Mouse (Mus musculus) neural tube, embryonic 14.5 days (tissue): Measurements from ENCODE around the gene Otof. TPM values are rescaled to one million over a fixed set of nuclear protein-coding genes. Genes with fewer than 3 reads are reported as not detected.

ENCODE experiments used
- ATAC-seq: fragments of 200-750 bp; cut with Nextera tagmentation; 2 replicates; pipeline ENCODE4 v1.8.0; 2017; ENCODE audit warnings: low read depth, mild to moderate bottlenecking, moderate TSS enrichment, moderate library complexity
- H3K27ac ChIP-seq: fragments of 300-500 bp; sonication (generic); 2 replicates; pipeline ENCODE4 v1.5.1; 2014; ENCODE audit warnings: low read depth, mild to moderate bottlenecking, control low read depth, low read length, moderate library complexity, mixed read lengths
- H3K27me3 ChIP-seq: fragments of 300-500 bp; sonication (generic); 2 replicates; pipeline ENCODE4 v1.6.1; 2014; ENCODE audit warnings: low read length; ENCODE audit not compliant: control insufficient read depth, insufficient read depth
- H3K36me3 ChIP-seq: fragments of 300-500 bp; sonication (generic); 2 replicates; pipeline ENCODE4 v1.6.1; 2014; ENCODE audit warnings: low read length, mixed read lengths; ENCODE audit not compliant: control insufficient read depth, insufficient read depth
- H3K4me1 ChIP-seq: fragments of 300-500 bp; sonication (generic); 2 replicates; pipeline ENCODE4 v1.6.1; 2014; ENCODE audit warnings: low read length; ENCODE audit not compliant: control insufficient read depth, insufficient read depth
- H3K4me2 ChIP-seq: fragments of 300-500 bp; sonication (generic); 2 replicates; pipeline ENCODE4 v1.6.1; 2014; ENCODE audit warnings: mild to moderate bottlenecking, low read depth, low read length, control low read depth
- H3K4me3 ChIP-seq: fragments of 300-500 bp; sonication (generic); 2 replicates; pipeline ENCODE4 v1.5.1; 2014; ENCODE audit warnings: low read depth, low read length, control low read depth, mixed read lengths
- H3K9ac ChIP-seq: fragments of 300-500 bp; sonication (generic); replicated peaks from 2 replicates; pipeline ENCODE4 v1.6.1; 2014; ENCODE audit warnings: low read depth, mild to moderate bottlenecking, control low read depth, low read length, mixed read lengths
- H3K9me3 ChIP-seq: fragments of 300-500 bp; sonication (generic); 2 replicates; pipeline ENCODE4 v1.6.1; 2016; ENCODE audit warnings: low read length; ENCODE audit not compliant: control insufficient read depth
- WGBS: fragments of 180-500 bp; shearing (Covaris S2); extraction: QIAGEN DNeasy Blood & Tissue Kit; methylation state at CpG from one replicate; pipeline ENCODE4 v1.1.7; 2014; 5-methylcytosine and 5-hydroxymethylcytosine counted together
- polyA plus RNA-seq: library from polyadenylated mRNA; unstranded; fragments of >200 nt; fragmentation: Nextera tagmentation; extraction: Ambion mirVana; gene quantifications from 2 replicates; pipeline ENCODE4 v1.2.1, GENCODE M21; 2014

Gene Otof
- polyA plus RNA-seq, 1 experiment from 2014 or later = 5.8 TPM

- H3K4me3 ChIP-seq = no peak overlapping the region
- 56% methylated on average over 13 of the region's 13 CpGs for WGBS
- no peak overlapping the region for H3K4me2 ChIP-seq
- no peak overlapping the region for H3K9ac ChIP-seq
- peak overlapping the region; percentile 17; the same call in 1 of the 2 replicates for H3K27ac ChIP-seq
- H3K9me3 ChIP-seq = no peaks in the 10 kb centered on the region
- ATAC-seq = peak; percentile 51; the same call in 1 of the 2 replicates
- no peaks in the 10 kb centered on the region for H3K36me3 ChIP-seq
- no peaks in the 10 kb centered on the region for H3K27me3 ChIP-seq
- H3K4me1 ChIP-seq = no peaks in the 10 kb centered on the region
These were observed 17.3 kb downstream of the Otof start for GRCm38 (mm10) chr5:30444327-30444895.

GRCm38 (mm10) chr5:30442196-30442595 lies 19.5 kb downstream of the Otof start:
- 77% methylated on average over 5 of the region's 5 CpGs for WGBS
- no peak overlapping the region for H3K4me2 ChIP-seq
- H3K27ac ChIP-seq = no peak overlapping the region
- H3K36me3 ChIP-seq = no peaks in the 10 kb centered on the region
- H3K4me1 ChIP-seq = no peaks in the 10 kb centered on the region
- ATAC-seq = no peak; the same call in 1 of the 2 replicates
- H3K4me3 ChIP-seq = no peak overlapping the region
- no peaks in the 10 kb centered on the region for H3K27me3 ChIP-seq
- no peaks in the 10 kb centered on the region for H3K9me3 ChIP-seq
- H3K9ac ChIP-seq = no peak overlapping the region

GRCm38 (mm10) chr5:30440308-30440906 lies 21.3 kb downstream of the Otof start:
- H3K4me1 ChIP-seq = no peaks in the 10 kb centered on the region
- no peaks in the 10 kb centered on the region for H3K36me3 ChIP-seq
- H3K9ac ChIP-seq = no peak overlapping the region
- H3K9me3 ChIP-seq = no peaks in the 10 kb centered on the region
- H3K4me2 ChIP-seq = no peak overlapping the region
- no peak overlapping the region for H3K4me3 ChIP-seq
- WGBS = 91% methylated on average over 8 of the region's 8 CpGs
- H3K27me3 ChIP-seq = no peaks in the 10 kb centered on the region
- ATAC-seq = no peak
- no peak overlapping the region for H3K27ac ChIP-seq

GRCm38 (mm10) chr5:30438931-30439330 lies 22.8 kb downstream of the Otof start:
- Histone ChIP-seq H3K9me3 (no peaks in the 10 kb centered on the region), H3K27ac (no peak overlapping the region), H3K4me2 (no peak overlapping the region), H3K4me3 (no peak overlapping the region), H3K36me3 (no peaks in the 10 kb centered on the region), H3K9ac (no peak overlapping the region), H3K4me1 (no peaks in the 10 kb centered on the region), H3K27me3 (no peaks in the 10 kb centered on the region)
- WGBS = 50% methylated on average over 2 of the region's 2 CpGs
- no peak for ATAC-seq

- H3K36me3 ChIP-seq = no peaks in the 10 kb centered on the region
- no peak for ATAC-seq
- no peak overlapping the region for H3K27ac ChIP-seq
- H3K4me1 ChIP-seq = no peaks in the 10 kb centered on the region
- H3K27me3 ChIP-seq = no peaks in the 10 kb centered on the region
- no peak overlapping the region for H3K4me2 ChIP-seq
- no peak overlapping the region for H3K9ac ChIP-seq
- 78% methylated on average over 6 of the region's 6 CpGs for WGBS
- H3K4me3 ChIP-seq = no peak overlapping the region
- no peaks in the 10 kb centered on the region for H3K9me3 ChIP-seq
These were observed 34.3 kb downstream of the Otof start for GRCm38 (mm10) chr5:30427406-30427805.

GRCm38 (mm10) chr5:30423572-30424244 lies 38.0 kb downstream of the Otof start:
- no peak overlapping the region for H3K4me3 ChIP-seq
- H3K4me2 ChIP-seq = no peak overlapping the region
- ATAC-seq = peak; percentile 72; the same call in 1 of the 2 replicates
- no peaks in the 10 kb centered on the region for H3K27me3 ChIP-seq
- H3K27ac ChIP-seq = no peak overlapping the region
- H3K4me1 ChIP-seq = no peaks in the 10 kb centered on the region
- no peak overlapping the region; the same call in 1 of the 2 replicates for H3K9ac ChIP-seq
- no peaks in the 10 kb centered on the region for H3K36me3 ChIP-seq
- 27% methylated on average over 8 of the region's 8 CpGs for WGBS
- H3K9me3 ChIP-seq = no peaks in the 10 kb centered on the region

GRCm38 (mm10) chr5:30423121-30423520 lies 38.6 kb downstream of the Otof start:
- Histone ChIP-seq H3K36me3 (no peaks in the 10 kb centered on the region), H3K27me3 (no peaks in the 10 kb centered on the region), H3K9me3 (no peaks in the 10 kb centered on the region), H3K4me1 (no peaks in the 10 kb centered on the region), H3K9ac (no peak overlapping the region; the same call in 1 of the 2 replicates), H3K27ac (no peak overlapping the region), H3K4me3 (no peak overlapping the region), H3K4me2 (no peak overlapping the region)
- WGBS = 81% methylated on average over 4 of the region's 4 CpGs
- ATAC-seq = peak; percentile 6; the same call in 1 of the 2 replicates

- Histone ChIP-seq H3K36me3 (no peaks in the 10 kb centered on the region), H3K4me3 (no peak overlapping the region), H3K27ac (no peak overlapping the region), H3K9ac (no peak overlapping the region), H3K27me3 (no peaks in the 10 kb centered on the region), H3K9me3 (no peaks in the 10 kb centered on the region), H3K4me1 (no peaks in the 10 kb centered on the region; the same call in 1 of the 2 replicates), H3K4me2 (no peak overlapping the region)
- no peak; the same call in 1 of the 2 replicates for ATAC-seq
- WGBS = 28% methylated on average over 5 of the region's 5 CpGs
These were observed 45.1 kb downstream of the Otof start for GRCm38 (mm10) chr5:30416665-30417064.

GRCm38 (mm10) chr5:30415876-30416275 lies 45.9 kb downstream of the Otof start:
- Histone ChIP-seq H3K4me3 (no peak overlapping the region), H3K4me2 (no peak overlapping the region), H3K4me1 (no peaks in the 10 kb centered on the region; the same call in 1 of the 2 replicates), H3K27me3 (no peaks in the 10 kb centered on the region), H3K9me3 (no peaks in the 10 kb centered on the region), H3K27ac (no peak overlapping the region), H3K36me3 (no peaks in the 10 kb centered on the region), H3K9ac (no peak overlapping the region)
- WGBS = 64% methylated on average over 4 of the region's 4 CpGs
- no peak for ATAC-seq
